Mouse (Mus musculus): ENCODE results near the gene Foxf1. TPM values are rescaled to one million over a fixed set of nuclear protein-coding genes. Genes with fewer than 3 reads are reported as not detected.

Gene Foxf1
- polyA plus RNA-seq, 1 experiment from 2014 or later: 0.39 TPM

GRCm38 (mm10) chr8:121074108-121074847 is 9.9 kb upstream of the Foxf1 start:
- no peaks in the 10 kb centered on the region for H3K36me3 ChIP-seq
- H3K9ac ChIP-seq (replicated peaks): no peak overlapping the region
- peaks cover 10% of the 10 kb centered on the region for H3K4me1 ChIP-seq (replicated peaks)
- H3K4me2 ChIP-seq (replicated peaks): no peak overlapping the region
- no peaks in the 10 kb centered on the region for H3K9me3 ChIP-seq
- no peak for ATAC-seq
- no peak overlapping the region for H3K4me3 ChIP-seq (replicated peaks)
- H3K27ac ChIP-seq: no peak overlapping the region
- peaks cover 99% of the 10 kb centered on the region for H3K27me3 ChIP-seq
- 1% methylated on average over 15 of the region's 15 CpGs for WGBS

- Histone ChIP-seq H3K27ac (no peak overlapping the region), H3K4me3 (replicated peaks) (no peak overlapping the region), H3K27me3 (peaks cover 99% of the 10 kb centered on the region), H3K4me2 (replicated peaks) (no peak overlapping the region), H3K9ac (replicated peaks) (no peak overlapping the region), H3K9me3 (no peaks in the 10 kb centered on the region), H3K4me1 (replicated peaks) (peaks cover 10% of the 10 kb centered on the region), H3K36me3 (no peaks in the 10 kb centered on the region)
- ATAC-seq: no peak
- 1% methylated on average over 10 of the region's 10 CpGs for WGBS
Observed at GRCm38 (mm10) chr8:121074848-121075145, 9.4 kb upstream of the Foxf1 start.

GRCm38 (mm10) chr8:121075936-121076335 is 8.2 kb upstream of the Foxf1 start:
- peaks cover 12% of the 10 kb centered on the region for H3K4me1 ChIP-seq (replicated peaks)
- H3K9me3 ChIP-seq: no peaks in the 10 kb centered on the region
- no peak overlapping the region for H3K4me2 ChIP-seq (replicated peaks)
- peaks cover 99% of the 10 kb centered on the region for H3K27me3 ChIP-seq
- H3K27ac ChIP-seq: no peak overlapping the region
- no peak overlapping the region for H3K4me3 ChIP-seq (replicated peaks)
- H3K9ac ChIP-seq (replicated peaks): no peak overlapping the region
- no peak for ATAC-seq
- 1% methylated on average over 13 of the region's 13 CpGs for WGBS
- H3K36me3 ChIP-seq: no peaks in the 10 kb centered on the region

GRCm38 (mm10) chr8:121076555-121076954 is 7.6 kb upstream of the Foxf1 start:
- WGBS: 5% methylated on average over 7 of the region's 7 CpGs
- no peak for ATAC-seq
- Histone ChIP-seq H3K9ac (replicated peaks) (no peak overlapping the region), H3K27ac (no peak overlapping the region), H3K4me2 (replicated peaks) (no peak overlapping the region), H3K4me1 (replicated peaks) (peaks cover 12% of the 10 kb centered on the region), H3K27me3 (peaks cover 99% of the 10 kb centered on the region), H3K4me3 (replicated peaks) (no peak overlapping the region), H3K9me3 (no peaks in the 10 kb centered on the region), H3K36me3 (no peaks in the 10 kb centered on the region)

- Histone ChIP-seq H3K9ac (replicated peaks) (no peak overlapping the region), H3K27me3 (peaks cover 99% of the 10 kb centered on the region), H3K9me3 (no peaks in the 10 kb centered on the region), H3K4me3 (replicated peaks) (no peak overlapping the region), H3K4me2 (replicated peaks) (no peak overlapping the region), H3K27ac (no peak overlapping the region), H3K4me1 (replicated peaks) (peaks cover 15% of the 10 kb centered on the region), H3K36me3 (no peaks in the 10 kb centered on the region)
- no peak for ATAC-seq
- under 1% methylated on average over 14 of the region's 14 CpGs for WGBS
Observed at GRCm38 (mm10) chr8:121078721-121079120, 5.5 kb upstream of the Foxf1 start.

DNA sequence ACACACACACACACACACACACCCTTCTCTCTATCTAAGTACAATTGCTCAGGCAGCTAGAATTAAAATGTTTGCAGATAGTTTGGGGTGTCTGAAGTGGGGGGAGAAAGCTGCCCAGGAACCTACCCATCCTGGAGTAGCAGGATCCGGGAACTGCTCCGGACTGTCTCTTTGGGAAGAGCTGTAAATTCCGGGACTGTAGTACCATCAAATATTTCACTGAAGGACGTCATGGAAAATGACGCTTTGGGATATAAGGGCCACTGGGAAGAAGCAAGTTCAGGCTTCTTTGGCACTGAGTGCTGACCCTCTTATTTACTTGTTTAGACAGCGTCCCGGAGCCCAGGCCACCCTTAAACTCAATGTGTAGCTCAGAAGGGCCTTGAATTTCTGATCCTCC is 5.0 kb upstream of the Foxf1 start:
- Histone ChIP-seq H3K36me3 (no peaks in the 10 kb centered on the region), H3K4me2 (replicated peaks) (no peak overlapping the region), H3K27me3 (peaks cover 99% of the 10 kb centered on the region), H3K9me3 (no peaks in the 10 kb centered on the region), H3K9ac (replicated peaks) (no peak overlapping the region), H3K27ac (no peak overlapping the region), H3K4me3 (replicated peaks) (no peak overlapping the region), H3K4me1 (replicated peaks) (peaks cover 19% of the 10 kb centered on the region)
- ATAC-seq: no peak
- WGBS: 1% methylated on average over 7 of the region's 7 CpGs

GRCm38 (mm10) chr8:121079944-121080343 is 4.2 kb upstream of the Foxf1 start:
- Histone ChIP-seq H3K4me1 (replicated peaks) (peaks cover 26% of the 10 kb centered on the region), H3K4me2 (replicated peaks) (no peak overlapping the region), H3K27me3 (peaks cover 99% of the 10 kb centered on the region), H3K4me3 (replicated peaks) (no peak overlapping the region), H3K27ac (no peak overlapping the region), H3K9ac (replicated peaks) (no peak overlapping the region), H3K36me3 (no peaks in the 10 kb centered on the region), H3K9me3 (no peaks in the 10 kb centered on the region)
- ATAC-seq: no peak
- 1% methylated on average over 12 of the region's 12 CpGs for WGBS

GRCm38 (mm10) chr8:121080361-121081090 is 3.7 kb upstream of the Foxf1 start:
- Histone ChIP-seq H3K4me2 (replicated peaks) (no peak overlapping the region), H3K27ac (no peak overlapping the region), H3K9ac (replicated peaks) (no peak overlapping the region), H3K4me3 (replicated peaks) (no peak overlapping the region), H3K27me3 (peaks cover 99% of the 10 kb centered on the region), H3K4me1 (replicated peaks) (peaks cover 26% of the 10 kb centered on the region), H3K9me3 (no peaks in the 10 kb centered on the region), H3K36me3 (no peaks in the 10 kb centered on the region)
- no peak for ATAC-seq
- WGBS: under 1% methylated on average over 49 of the region's 49 CpGs

DNA sequence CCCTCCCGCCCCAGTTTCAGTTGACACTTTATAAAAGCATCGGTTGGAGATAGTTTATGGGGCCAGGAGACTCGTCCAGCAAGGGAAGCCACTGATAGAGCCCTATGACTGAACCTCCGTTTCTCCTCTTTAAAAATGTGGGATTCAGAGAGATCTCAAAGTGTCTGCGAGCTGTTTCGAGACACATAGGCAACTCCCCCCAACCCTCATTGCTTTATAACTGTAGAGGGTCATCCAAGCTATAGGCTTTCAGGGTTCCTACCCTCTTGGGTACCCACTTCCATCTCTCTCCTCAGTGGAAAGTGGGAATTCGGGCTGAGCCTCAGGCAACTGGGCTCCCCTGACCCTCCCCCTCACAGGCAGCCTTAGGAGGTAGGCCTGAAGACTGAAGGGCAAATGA is 2.8 kb upstream of the Foxf1 start:
- peaks cover 26% of the 10 kb centered on the region for H3K4me1 ChIP-seq (replicated peaks)
- H3K27ac ChIP-seq: no peak overlapping the region
- no peaks in the 10 kb centered on the region for H3K9me3 ChIP-seq
- WGBS: 0% methylated on average over 7 of the region's 7 CpGs
- ATAC-seq: no peak
- H3K27me3 ChIP-seq: peaks cover 99% of the 10 kb centered on the region
- no peak overlapping the region for H3K4me3 ChIP-seq (replicated peaks)
- no peaks in the 10 kb centered on the region for H3K36me3 ChIP-seq
- H3K4me2 ChIP-seq (replicated peaks): no peak overlapping the region
- H3K9ac ChIP-seq (replicated peaks): no peak overlapping the region

GRCm38 (mm10) chr8:121082218-121083092 is 1.7 kb upstream of the Foxf1 start:
- Histone ChIP-seq H3K4me3 (replicated peaks) (peak overlapping the region; percentile 38), H3K4me1 (replicated peaks) (peaks cover 26% of the 10 kb centered on the region), H3K36me3 (no peaks in the 10 kb centered on the region), H3K9me3 (no peaks in the 10 kb centered on the region), H3K27ac (no peak overlapping the region), H3K4me2 (replicated peaks) (peak overlapping the region; percentile 66), H3K9ac (replicated peaks) (no peak overlapping the region), H3K27me3 (peaks cover 99% of the 10 kb centered on the region)
- no peak for ATAC-seq
- WGBS: under 1% methylated on average over 57 of the region's 57 CpGs

DNA sequence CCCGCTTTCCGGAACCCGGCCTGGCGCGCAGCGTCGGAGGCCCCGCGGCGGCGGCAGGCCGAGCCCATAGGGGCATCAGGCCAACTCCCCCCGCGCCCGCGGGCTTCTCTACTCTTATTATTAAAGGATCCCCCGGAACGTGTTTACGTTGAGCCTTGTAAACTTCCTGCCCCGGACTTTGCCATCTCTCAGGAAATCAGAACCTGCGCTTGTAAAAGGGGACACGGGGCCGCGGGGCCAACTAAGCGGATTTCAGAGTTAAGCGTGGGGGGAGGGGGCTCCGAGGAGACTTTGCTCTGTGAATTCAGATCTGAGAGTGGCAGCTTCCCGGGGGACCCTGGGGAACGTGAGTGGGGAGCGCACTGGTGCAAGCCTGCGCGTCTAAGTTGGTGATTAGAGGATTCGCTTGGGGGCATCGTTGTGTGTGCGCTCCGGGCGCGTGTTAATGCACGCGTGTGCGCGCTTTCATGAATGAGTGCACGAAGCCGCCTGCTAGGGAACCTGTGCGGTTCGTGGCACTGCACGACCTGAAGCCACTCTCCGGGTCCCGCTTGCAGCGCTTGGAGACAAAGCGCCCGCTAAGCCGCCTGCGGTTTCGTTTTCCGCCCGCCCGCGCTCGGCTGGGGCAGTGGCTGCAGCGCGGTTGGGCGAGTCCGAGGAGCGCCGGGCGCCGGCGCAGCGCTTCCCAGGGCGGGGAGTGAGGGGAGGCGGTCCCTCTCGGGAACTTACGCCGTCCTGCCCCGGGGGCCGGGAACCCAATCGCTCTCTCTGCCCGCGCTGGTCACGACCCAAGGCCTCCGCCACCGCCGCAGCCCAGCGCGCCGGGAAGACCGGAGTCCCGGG is 872 bp upstream of the Foxf1 start:
- peak overlapping the region; percentile 38 for H3K4me3 ChIP-seq (replicated peaks)
- H3K4me1 ChIP-seq (replicated peaks): peaks cover 26% of the 10 kb centered on the region
- under 1% methylated on average over 89 of the region's 89 CpGs for WGBS
- peak overlapping the region; percentile 66 for H3K4me2 ChIP-seq (replicated peaks)
- no peaks in the 10 kb centered on the region for H3K9me3 ChIP-seq
- no peak overlapping the region for H3K27ac ChIP-seq
- peak; percentile 40 for ATAC-seq
- 0 out of 2 replicates have a peak overlapping the region, but pooled peaks have one; percentile 12 for H3K9ac ChIP-seq (replicated peaks)
- H3K36me3 ChIP-seq: no peaks in the 10 kb centered on the region
- peaks cover 99% of the 10 kb centered on the region for H3K27me3 ChIP-seq
